Mouse (Mus musculus) lung, adult 10 weeks (tissue): ENCODE data around the gene Prl7b1. TPM values are rescaled to one million over a fixed set of nuclear protein-coding genes. Genes with fewer than 3 reads are reported as not detected.

ENCODE experiments used
- polyA plus RNA-seq: library from polyadenylated mRNA; stranded (reverse); fragments of 350-450 nt; fragmentation: Illumina TruSeq; extraction: RNeasy Lipid Tissue Mini Kit (QIAGEN cat#74804); gene quantifications from one replicate; pipeline ENCODE4 v1.2.3, GENCODE M21; 2014; ENCODE audit warnings: low read depth, low replicate concordance; ENCODE audit not compliant: insufficient read depth

Prl7b1 gene
- not detected for polyA plus RNA-seq

DNA sequence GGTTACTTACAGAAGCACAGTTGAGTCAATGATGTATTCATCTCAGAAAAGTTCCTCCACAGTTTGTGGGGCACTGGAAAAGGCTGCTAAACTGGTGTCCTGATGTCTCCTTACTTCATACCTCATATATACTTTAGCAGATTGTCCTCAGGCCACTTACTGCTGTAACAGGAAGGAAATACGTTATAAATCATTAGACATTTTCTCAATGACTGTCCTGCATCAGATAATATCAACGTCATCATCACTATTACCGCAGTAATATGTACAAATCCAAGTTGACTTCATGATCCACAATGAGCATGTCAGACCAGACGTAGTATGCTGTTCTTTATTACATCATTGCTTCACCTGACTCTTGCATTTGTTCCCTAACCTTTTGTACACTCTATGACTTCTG lies at the start of gene Prl7b1:
Prl7b1 (minus strand) TSS at position 101 of the 400 bp plus-strand sequence.

DNA sequence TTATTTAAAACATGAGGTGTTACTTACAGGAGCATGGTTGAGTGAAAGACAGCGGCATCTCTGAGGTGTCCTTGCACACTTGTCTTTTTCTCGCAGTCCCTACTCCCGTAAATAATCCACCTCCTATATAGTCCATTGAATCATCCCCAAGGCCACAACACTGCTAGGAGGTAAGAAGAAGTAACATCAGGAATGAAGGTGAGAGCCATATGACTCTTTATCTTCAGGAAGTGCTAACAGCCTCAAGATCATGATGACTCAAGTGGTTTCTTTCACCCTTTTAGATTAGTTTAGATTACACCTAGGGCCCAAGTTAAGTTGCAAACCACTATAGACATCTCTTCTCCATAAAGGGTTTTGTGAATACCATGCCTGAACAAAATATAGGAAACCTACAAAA lies 32.0 kb upstream of the Prl7b1 start, which contains the start of gene Prl7a1:
Prl7a1 (minus strand) TSS at position 101 of the 400 bp plus-strand sequence.

DNA sequence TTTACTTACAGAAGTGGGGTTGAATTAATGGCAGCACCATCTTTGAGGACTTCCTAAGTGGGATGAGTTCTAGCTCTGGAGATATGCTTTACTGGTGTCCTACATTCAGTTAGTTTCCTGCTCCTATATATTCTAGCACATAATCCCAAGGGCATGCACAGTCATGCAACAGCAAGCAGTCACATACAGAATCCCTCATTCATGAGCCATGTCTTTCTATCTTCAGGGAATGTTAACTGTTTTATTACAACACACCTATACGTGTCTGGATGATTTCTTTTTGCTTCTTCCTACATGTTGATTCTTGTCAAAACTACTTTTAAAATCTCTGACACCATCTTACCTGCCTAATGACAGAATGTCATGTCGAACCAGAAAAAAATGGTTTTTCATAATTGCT lies 28.3 kb downstream of the Prl7b1 start, which contains the start of gene Prl8a1:
Prl8a1 (minus strand) TSS at position 101 of the 400 bp plus-strand sequence.

DNA sequence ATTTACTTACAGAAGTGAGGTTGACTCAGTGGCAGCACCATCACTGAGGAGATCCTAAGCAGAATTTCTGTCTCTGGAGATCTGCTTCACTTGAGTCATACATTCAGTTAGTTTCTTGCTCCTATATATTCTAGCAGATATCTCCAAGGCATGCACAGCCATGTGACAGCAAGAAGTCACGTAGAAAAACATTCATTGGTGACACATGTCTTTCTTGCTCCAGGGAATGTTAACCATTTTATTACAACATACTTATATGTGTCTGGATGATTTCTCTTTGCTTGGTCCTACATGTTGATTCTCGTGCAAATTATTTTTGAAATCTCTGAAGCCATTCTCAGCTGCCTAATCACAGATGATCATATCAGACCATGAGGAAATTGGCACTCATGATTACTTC lies 45.9 kb downstream of the Prl7b1 start, which contains the start of gene Prl8a9:
Prl8a9 (minus strand) TSS at position 101 of the 400 bp plus-strand sequence.

Other genes with a start within 250 kb of the Prl7b1 start
- not detected for gene Prl2b1, start 219.7 kb downstream of the Prl7b1 start, polyA plus RNA-seq
- not detected for gene Prl8a6, start 171.9 kb downstream of the Prl7b1 start, polyA plus RNA-seq
- gene Prl8a8, start 97.4 kb downstream of the Prl7b1 start, polyA plus RNA-seq = not detected
- gene Prl8a9, start 46.0 kb downstream of the Prl7b1 start, polyA plus RNA-seq = not detected
- not detected for gene Prl8a1, start 28.4 kb downstream of the Prl7b1 start, polyA plus RNA-seq
- gene Prl7a1, start 31.9 kb upstream of the Prl7b1 start, polyA plus RNA-seq = not detected
- not detected for gene Prl7a2, start 57.5 kb upstream of the Prl7b1 start, polyA plus RNA-seq
- not detected for gene Prl7d1, start 106.2 kb upstream of the Prl7b1 start, polyA plus RNA-seq
- gene Prl7c1, start 170.2 kb upstream of the Prl7b1 start, polyA plus RNA-seq = not detected
- not detected for gene Prl2a1, start 191.1 kb upstream of the Prl7b1 start, polyA plus RNA-seq
- not detected for gene Prl2c1, start 238.8 kb upstream of the Prl7b1 start, polyA plus RNA-seq